Mouse (Mus musculus) embryonic stem cell, embryonic (primary cell): ENCODE measurements around the gene Txnrd2.

Experiments used
- CTCF ChIA-PET, 4 experiments: fragments of 300-600 bp in 2 of 4; fragments of 350-600 bp in 2 of 4; sonication (Branson Sonifier 250); formaldehyde crosslinking; loops; one replicate each; lab custom pipeline; 2022; ENCODE audit warnings: inconsistent platforms in 2 of 4; lab: Charles Lee
- POLR2A ChIA-PET, 4 experiments: fragments of 300-600 bp in 2 of 4; fragments of 350-600 bp in 2 of 4; sonication (Branson Sonifier 250); formaldehyde crosslinking; loops; one replicate each; lab custom pipeline; 2022; ENCODE audit warnings: antibody characterized with exemption in 4 of 4, inconsistent platforms in 1 of 4; lab: Charles Lee

Txnrd2 gene

DNA sequence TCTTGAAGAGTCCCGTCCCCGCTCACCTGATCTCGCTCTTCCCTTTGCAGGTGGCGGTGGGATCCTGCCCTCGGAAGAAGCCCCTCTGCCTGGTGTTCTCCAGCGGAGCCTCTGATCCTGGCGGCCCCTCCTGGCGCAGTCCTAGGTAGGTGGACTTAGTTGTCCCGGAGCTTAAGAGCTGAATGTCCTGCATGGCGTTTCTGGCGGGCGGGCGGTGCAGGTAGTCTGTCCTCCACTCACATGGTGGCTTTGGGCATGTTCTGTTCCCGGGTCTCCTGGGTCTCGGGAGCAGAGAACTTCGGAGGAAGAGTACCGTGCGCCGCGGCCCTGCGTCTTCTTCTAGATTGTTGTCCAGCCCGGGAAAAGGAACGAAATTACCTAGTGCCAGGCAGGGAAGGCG, 72.8 kb downstream of the Txnrd2 start:
- POLR2A ChIA-PET = interaction anchor here in 3 of 4 experiments (0.6 to 4.0 kb wide), 12 partner anchors 12 to 313 kb away, joined by 3 to 31 read pairs (median 5); partner anchors contain the start of genes Arvcf (in 1 of the 3), Cdc45 (in 1 of the 3), Cldn5 (in 1 of the 3) and Tango2 (in 1 of the 3)
- CTCF ChIA-PET = interaction anchor here in 2 of 4 experiments (0.5 to 1.3 kb wide), 2 partner anchors 56 to 103 kb away, joined by 4 to 11 read pairs; no protein-coding TSS in a partner anchor

GRCm38 (mm10) chr16:18501531-18501930, 75.3 kb downstream of the Txnrd2 start:
- POLR2A ChIA-PET = interaction anchor here in 2 of 4 experiments (0.5 to 2.0 kb wide), 7 partner anchors 13 to 127 kb away, joined by 3 to 4 read pairs (median 3); no protein-coding TSS in a partner anchor

GRCm38 (mm10) chr16:18503566-18504342, 77.6 kb downstream of the Txnrd2 start:
- ChIA-PET CTCF (no interaction called here), POLR2A (interaction anchor here in 2 of 4 experiments (0.6 to 2.8 kb wide), 4 partner anchors 12 to 370 kb away, joined by 3 to 15 read pairs (median 3); no protein-coding TSS in a partner anchor)

More at GRCm38 (mm10) chr16:18501531-18501930, 75.3 kb downstream of the Txnrd2 start:
- CTCF ChIA-PET = interaction anchor here in 2 of 4 experiments (0.9 to 1.6 kb wide), 3 partner anchors 58 to 185 kb away, joined by 3 to 4 read pairs (median 3); no protein-coding TSS in a partner anchor

DNA sequence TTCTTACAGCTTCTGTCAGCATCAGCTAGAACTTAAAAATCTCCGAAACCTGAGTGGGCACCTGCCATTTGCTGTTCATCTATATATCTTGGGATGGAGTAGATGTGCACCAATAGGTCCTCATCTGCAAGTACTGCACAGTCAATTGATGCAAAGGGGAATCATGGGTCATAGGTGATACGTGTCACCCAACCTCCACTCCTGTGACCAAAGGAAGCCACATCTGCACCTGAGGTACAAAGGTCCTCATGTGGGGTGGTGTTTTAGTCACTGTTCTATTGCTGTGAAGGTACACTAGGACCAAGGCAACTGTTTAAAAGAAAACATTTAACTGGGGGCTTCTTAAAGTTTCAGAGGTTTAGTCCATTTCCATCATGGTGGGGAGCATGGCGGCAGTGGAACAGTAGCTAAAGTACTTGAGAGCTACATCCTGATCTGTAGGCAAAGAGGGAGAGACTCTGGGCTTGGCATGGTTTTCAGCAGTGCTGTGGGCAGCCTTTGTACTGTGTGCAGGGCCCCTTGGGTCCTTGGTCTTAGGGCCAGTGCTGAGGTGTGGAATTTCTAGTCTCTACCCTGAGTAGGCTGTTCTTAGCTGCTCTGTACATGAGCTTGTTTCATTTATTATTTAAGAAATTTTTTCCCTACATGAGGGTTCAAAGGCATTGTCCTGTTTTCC, 80.5 kb downstream of the Txnrd2 start:
- CTCF ChIA-PET = interaction anchor here in 1 of 4 experiments (1.4 kb wide), 1 partner anchor 63 kb away, joined by 3 read pairs; no protein-coding TSS in a partner anchor
- POLR2A ChIA-PET = interaction anchor here in 3 of 4 experiments (0.7 to 1.7 kb wide), 6 partner anchors 8 to 27 kb away, joined by 3 to 8 read pairs (median 4); no protein-coding TSS in a partner anchor

DNA sequence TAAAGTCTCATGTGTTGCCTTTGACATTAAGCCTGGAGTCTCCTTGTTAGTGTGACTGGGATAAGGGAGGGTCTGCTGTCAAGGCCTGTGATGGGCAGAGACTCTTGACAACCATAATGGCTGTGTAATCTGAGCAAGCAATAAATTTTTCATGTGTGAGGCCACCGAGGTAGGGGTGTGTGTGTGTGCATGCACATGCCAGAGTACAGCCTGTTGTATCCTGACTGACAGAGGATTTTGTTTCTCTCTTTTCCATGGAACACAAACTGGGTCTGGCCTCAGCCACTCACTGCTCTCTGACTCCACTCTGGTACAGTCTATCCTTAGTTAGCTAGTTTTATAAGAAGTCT, 81.0 kb downstream of the Txnrd2 start:
- CTCF ChIA-PET = interaction anchor here in 1 of 4 experiments (1.4 kb wide), 1 partner anchor 64 kb away, joined by 3 read pairs; no protein-coding TSS in a partner anchor
- POLR2A ChIA-PET = interaction anchor here in 2 of 4 experiments (0.8 to 1.7 kb wide), 6 partner anchors 9 to 74 kb away, joined by 3 to 8 read pairs (median 4); no protein-coding TSS in a partner anchor

DNA sequence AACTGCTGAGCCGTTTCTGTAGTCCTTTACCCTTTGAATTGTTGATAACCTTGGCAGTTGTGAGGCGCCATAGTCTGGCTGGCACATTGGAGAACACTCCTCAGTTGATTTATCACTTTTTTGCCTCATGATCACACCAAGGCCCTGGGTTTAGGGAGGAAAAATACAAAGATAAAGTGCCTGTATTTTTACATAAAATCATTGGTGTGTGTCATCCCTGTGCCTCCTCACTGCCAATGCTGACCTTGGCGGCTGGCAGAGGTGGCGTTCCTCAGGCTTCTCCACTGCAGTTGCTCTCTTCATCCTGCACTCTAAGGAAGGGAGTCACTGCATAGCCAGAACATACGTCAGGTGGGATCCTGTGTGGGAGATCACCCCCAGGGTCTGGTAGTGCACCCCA, 85.6 kb downstream of the Txnrd2 start:
- POLR2A ChIA-PET = no interaction called here

GRCm38 (mm10) chr16:18513508-18513907, 87.3 kb downstream of the Txnrd2 start:
- POLR2A ChIA-PET = interaction anchor here in 2 of 4 experiments (1.9 to 4.1 kb wide), 2 partner anchors 9 to 12 kb away, joined by 4 to 15 read pairs; no protein-coding TSS in a partner anchor
- CTCF ChIA-PET = interaction anchor here in 1 of 4 experiments (1.3 kb wide), 1 partner anchor 70 kb away, joined by 3 read pairs; no protein-coding TSS in a partner anchor

More for the DNA sequence above, 85.6 kb downstream of the Txnrd2 start:
- CTCF ChIA-PET = no interaction called here

DNA sequence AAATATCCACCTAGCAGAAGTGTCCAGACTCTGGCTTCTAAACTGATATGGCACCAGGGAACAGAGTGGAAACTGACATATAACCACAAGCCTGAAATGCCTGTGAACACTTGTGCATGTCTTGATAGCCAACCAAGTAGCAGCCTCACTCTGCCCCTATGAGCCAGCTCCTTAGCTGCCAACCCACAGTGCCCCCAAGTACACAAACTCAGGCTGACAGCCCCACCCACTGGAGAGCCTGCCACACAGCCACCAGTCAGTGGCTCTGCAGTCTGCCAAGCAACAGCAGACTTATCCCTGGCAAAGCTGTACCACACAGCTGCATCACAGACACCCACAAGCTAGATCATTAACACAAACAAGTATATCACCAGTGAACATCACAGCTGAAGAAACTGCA, 91.9 kb downstream of the Txnrd2 start:
- ChIA-PET POLR2A (interaction anchor here in 1 of 4 experiments (0.8 to 1.3 kb wide), 2 partner anchors 16 to 53 kb away, joined by 3 read pairs; no protein-coding TSS in a partner anchor), CTCF (interaction anchor here in 2 of 4 experiments (0.8 to 2.2 kb wide), 7 partner anchors 13 to 75 kb away, joined by 3 to 14 read pairs (median 4); no protein-coding TSS in a partner anchor)

DNA sequence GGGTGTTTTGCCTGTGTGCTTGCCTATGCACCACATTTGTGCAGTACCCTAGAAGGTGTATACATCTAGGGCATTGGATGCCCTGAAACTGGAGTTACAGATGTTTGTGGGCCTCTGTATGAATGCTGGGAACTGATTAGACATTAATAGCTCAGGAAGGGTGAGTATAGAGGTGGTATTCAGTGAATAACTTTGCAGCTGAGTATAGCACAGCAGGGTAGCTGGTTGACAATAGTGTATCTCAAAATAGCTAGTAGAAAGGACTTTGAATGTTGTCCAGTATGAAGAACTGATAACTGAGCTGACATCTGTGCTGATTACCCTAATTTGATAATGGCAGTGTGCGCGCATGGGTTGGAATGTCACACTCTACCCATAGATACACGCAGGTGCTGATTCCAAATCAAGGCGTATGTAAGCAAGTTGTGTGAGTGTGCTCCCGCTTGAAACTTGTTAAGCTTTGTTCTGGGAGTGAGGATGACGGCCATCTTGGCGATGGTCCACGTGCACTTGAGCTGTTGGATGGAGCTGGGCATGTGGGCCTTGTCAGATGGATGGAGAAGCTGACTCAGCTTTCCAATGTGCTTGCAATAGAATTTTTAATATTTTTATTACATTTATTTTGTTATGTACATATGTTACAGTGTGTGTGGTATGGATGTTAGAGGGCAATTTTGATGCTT, 97.5 kb downstream of the Txnrd2 start:
- CTCF ChIA-PET = interaction anchor here (0.6 to 1.8 kb wide), 8 partner anchors 80 to 130 kb away, joined by 3 to 10 read pairs (median 4); no protein-coding TSS in a partner anchor
- POLR2A ChIA-PET = interaction anchor here in 2 of 4 experiments (0.8 to 1.4 kb wide), 3 partner anchors 16 to 31 kb away, joined by 3 to 6 read pairs (median 3); partner anchors contain the start of genes Gnb1l (in 1 of the 2) and Rtl10 (in 1 of the 2)

- POLR2A ChIA-PET = no interaction called here
- CTCF ChIA-PET = interaction anchor here in 1 of 4 experiments (0.6 kb wide), 1 partner anchor 67 kb away, joined by 4 read pairs; no protein-coding TSS in a partner anchor
Observed at GRCm38 (mm10) chr16:18528656-18529055, 102.5 kb downstream of the Txnrd2 start.
